Mouse (Mus musculus) frontal cortex, postnatal 25 days (tissue): Measurements from ENCODE around the gene Tmem150a.
A peak's percentile ranks its signal among the peaks of the same experiment; 100 is the strongest.

ENCODE experiments used
- DNase-seq, 2 experiments: peaks; one replicate each; pipeline ENCODE4 v3.0.0; 2022; ENCODE audit warnings: low spot score in 2 of 2

Tmem150a gene

DNA sequence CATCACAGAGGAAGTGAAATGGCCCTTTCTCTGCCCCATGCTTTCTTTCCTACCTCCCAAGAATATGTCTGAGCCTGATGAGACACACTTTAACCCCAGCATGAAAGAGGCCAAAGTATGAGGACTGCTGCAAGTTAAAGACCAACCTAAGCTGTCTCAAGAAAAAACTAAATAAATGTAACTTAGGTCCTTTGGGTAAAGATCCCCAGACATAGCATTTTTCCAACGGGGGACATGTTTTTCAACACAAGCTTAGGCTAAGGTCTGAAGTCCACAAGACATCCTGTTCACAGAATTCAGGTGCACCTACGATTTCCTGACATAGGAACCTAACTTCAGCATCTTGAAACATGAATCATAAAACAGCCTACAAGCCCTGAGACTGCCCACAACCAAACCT lies 5.0 kb upstream of the Tmem150a start:
- DNase-seq = no peak

DNA sequence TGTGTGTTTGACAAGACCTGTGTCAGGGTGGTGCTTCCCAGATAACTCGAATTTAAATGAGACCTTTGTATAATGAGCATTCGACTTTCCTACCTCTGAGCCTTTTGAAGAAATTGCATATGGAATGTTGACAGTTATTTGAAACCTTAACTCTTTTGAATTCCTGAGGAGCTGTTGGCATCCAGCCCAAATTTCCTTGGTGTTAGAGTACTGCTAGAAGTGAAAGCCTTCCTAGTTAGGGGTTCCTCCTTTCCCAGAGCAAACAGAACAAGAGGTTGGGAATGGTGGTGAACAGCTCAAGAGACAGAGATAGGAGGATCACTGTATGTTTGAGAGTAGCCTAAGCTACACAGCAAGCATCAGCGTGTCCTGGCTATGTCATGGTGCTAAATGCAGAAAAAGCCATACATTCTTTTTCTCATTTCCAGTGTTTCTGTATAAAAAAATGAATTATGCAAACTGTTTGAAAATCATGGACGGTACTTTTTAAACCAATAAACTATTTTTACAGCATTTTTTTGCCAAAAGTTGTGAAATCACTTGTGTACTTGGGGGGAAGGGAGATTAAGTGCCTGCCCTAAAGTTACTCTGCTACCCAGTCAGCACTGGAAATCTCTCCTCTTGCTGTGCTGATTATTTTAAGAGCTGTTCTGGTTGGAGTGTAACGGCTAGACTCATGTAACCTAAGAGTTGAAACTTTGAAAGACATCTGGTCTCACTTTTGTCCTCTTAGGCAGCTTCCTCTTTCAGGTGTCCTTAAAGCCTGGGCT lies 2.4 kb upstream of the Tmem150a start:
- no peak for DNase-seq

- no peak for DNase-seq
Observed at GRCm38 (mm10) chr6:72354025-72354424, 1.2 kb upstream of the Tmem150a start.

- no peak for DNase-seq
Observed at GRCm38 (mm10) chr6:72356001-72356532, 820 bp downstream of the Tmem150a start.

DNA sequence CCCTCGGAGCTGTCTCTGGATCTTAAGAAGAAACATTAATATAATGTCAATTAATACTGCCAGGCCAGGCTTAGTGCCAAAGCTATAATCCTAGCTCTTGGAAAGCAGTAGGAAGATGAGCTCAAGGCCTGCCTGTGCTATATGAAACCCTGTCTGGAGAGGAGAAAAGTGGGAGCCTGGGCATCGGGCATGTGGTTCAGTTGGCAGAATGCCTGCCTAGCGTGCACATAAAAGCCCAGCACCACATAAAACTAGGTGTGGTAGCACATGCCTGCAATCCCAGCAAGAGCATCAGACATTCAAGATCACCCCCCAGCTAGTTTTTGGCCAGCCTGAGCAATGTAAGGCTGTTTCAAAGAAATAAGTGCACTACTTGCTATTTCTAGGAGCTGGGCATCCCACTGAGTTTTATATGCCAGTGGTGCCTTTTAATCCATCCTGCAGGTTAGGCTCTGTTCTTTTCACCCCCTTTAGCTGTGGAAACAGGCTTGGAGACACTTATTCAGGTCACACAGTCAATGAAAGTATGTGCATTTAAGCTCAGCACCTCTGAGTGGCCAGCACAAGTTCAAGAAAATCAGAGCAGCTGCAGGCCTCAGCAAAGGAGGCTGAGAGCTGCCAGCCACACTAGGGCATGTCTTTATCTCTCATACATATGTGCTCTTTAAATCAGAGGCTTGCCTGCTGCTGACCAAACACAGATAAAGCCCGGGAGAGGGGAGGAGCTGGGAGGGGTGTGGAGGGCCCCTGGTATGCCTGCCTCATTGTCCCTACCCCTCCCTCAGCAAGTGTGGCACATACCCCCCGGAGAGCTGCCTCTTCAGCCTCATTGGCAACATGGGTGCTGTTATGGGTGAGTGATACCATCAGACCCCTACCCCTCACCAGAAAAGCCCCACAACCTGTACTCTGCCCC lies 2.2 kb downstream of the Tmem150a start:
- DNase-seq = no peak

- no peak for DNase-seq
Observed at GRCm38 (mm10) chr6:72358086-72358764, 3.0 kb downstream of the Tmem150a start.

- no peak for DNase-seq
Observed at GRCm38 (mm10) chr6:72359343-72359742, 4.1 kb downstream of the Tmem150a start.

GRCm38 (mm10) chr6:72359891-72360598 lies 4.8 kb downstream of the Tmem150a start:
- no peak for DNase-seq

DNA sequence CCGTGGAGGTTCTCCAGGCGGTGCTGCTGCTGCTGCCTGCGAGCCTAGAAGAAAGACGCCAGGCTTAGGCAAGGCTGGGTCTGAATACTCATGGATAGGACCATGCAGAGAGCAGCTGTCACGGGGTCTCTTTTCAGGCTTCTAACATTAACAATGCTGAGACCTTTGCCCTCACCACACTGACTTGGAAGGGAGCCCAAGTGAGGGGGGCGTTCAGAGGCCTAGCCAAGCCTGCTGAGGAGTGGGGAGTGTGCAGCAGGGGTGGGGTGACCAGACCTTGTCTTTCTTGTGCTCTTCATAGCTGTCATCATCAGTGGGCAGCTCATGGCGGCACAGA lies 5.3 kb downstream of the Tmem150a start:
- DNase-seq = no peak

GRCm38 (mm10) chr6:72361121-72361551 lies 5.9 kb downstream of the Tmem150a start:
- no peak for DNase-seq

DNA sequence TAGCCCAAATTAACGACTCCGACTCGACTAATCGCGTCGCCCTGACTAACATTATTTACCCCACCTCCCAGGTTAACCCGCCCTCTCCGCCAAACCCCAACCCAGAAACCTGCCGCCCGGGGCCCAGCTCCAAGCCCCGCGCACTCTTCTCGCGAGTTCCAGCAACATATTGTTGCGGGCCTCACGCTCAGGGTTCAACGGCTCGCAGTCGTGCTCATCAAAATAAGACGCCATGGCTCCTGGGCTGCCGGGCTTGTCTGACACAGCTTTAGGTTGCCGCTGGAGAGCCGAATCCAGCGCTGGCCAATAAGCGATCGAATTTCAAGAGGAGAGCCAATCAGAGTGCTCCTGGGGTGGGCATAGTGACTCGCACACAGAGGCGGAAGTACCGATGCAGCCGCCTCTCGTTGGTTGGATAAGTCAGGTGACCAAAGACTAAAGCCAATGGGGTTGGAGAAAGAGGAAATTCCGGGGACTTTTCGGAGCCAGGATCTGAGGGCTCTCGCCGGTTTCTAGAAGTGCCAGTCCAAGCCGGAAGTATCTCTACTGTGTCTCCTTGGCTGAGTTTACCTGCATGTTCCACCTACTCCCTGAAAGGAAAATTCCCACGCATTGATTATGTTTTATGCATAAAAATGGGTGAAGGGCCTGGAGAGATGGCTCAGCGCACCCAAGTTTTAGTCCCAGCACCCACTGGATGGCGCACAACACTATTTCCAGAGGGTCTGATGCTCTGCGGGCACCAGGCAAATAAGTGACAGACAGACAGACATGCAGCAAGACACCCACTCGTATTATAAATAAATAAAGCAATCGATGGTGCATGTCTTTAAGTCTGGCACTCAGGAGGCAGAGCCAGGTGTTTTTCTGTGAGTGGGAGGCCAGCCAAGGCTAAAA lies 7.1 kb downstream of the Tmem150a start:
- DNase-seq = peak; percentile 89 to 93

- no peak for DNase-seq
Observed at GRCm38 (mm10) chr6:72364009-72364408, 8.8 kb downstream of the Tmem150a start.

- DNase-seq = no peak
Observed at GRCm38 (mm10) chr6:72364985-72365384, 9.7 kb downstream of the Tmem150a start.

DNA sequence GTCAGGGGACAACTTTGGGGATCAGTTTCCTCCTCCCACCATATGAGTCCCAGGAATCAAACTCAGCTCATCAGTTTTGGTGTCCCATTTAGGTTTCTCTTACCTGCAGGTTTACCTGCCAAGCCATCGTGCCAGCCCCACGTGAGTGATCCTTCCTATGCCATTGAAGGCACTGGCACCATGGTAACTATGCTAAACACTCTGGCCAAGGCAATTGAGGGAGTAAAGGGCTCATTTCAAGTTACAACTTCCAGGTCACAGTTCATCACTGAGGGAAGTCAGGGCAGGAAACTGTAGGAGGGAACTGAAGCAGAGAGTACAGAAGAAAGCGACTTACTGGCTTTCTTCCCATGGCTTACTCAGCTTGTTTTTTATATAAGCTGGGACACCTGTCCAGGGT lies 11.1 kb downstream of the Tmem150a start:
- no peak for DNase-seq

DNA sequence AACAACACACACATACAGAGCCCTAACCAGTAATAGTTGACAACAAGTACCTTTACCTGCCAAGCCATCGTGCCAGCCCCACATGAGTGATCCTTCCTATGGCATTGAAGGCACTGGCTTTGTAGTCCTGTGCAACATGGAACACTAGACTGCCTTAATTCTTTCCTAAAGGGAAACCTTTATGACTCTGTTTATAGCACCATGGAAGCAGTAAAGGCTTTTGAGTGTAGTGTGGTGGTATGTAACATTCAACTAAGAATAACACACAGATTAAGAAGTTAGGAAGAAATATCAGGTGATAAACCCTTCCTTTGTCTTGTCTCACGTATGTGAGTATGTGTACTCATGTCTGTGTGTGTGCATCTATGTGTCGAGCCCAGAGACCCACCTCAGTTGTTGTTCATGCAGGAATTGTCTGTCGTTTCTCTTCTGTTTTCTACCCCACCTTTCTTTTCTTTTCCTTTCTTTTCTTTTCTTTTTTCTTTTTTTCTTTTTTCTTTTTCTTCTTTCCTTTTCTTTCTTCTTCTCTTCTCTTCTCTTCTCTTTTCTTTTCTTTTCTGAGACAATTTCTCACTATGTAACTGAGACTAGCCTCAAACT lies 11.7 kb downstream of the Tmem150a start, which contains the start of gene Rnf181:
Gene Rnf181, minus strand, starts transcription at position 113 of the 600 bp plus-strand sequence.
- DNase-seq = no peak

DNA sequence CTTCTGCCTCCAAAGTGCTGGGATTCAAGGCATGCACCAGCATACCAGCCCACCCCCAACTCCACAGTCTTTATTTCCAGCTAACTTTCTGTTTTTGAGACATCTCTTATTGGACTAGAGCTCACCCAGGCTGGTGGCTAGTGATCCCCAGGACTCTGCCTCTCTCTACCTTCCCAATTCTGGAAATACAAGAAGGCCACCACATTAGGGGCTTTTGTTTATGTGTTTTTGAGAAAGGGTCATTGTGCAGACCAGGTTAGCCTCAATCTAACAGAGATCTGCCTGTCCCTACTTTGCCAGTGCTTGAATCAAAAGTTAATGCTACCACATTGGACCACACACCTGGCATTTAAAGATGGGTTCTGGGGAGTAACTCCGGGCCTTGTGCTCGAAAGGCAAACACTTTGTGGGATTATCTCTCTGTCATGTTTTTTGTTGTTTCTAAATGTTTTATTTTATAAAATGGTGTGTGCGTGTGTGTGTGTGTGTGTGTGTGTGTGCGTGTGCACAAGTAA lies 12.3 kb downstream of the Tmem150a start:
- DNase-seq = no peak

GRCm38 (mm10) chr6:72369557-72369956 lies 14.3 kb downstream of the Tmem150a start:
- DNase-seq = no peak

- DNase-seq = no peak
Observed at GRCm38 (mm10) chr6:72370091-72370490, 14.8 kb downstream of the Tmem150a start.

DNA sequence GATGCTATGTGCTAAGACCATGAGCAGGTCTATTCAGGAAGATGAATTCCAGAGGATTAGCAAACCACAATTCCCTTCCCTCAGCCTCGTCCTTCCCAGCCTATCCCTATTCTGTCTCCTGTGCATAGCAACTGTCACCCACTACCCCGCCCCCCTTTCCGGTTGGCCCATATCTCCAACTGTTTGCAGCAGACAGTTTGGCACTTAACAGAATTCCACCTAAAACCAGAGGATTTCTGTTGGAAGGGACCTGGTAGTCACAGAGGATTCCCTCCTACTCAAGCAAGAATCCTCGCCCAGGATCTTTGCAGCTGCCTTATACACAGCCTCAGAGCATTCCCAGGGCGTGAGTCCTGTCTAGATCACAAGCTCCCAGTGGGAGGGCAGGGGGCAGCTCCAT lies 15.9 kb downstream of the Tmem150a start:
- no peak for DNase-seq

DNA sequence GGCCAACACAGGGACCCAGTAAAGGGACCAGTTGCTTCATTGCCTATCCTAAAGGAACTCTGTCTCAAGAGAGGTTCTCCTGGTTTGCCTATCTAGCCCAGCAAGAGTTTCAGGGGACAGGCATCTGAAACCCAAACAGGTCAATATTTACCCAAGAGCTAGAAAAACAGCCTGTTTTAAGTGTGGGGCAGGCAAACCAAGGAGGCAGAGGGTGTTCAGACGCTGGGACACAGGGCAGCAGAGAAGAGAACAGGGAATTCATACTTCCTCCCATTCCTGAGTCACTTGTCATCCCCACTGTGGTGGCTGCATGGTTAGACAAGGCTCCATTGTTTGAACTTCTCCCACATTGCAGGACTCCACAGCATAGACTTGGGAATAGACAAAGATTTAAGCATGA lies 16.3 kb downstream of the Tmem150a start:
- no peak for DNase-seq
